ENCODE assay signal across 26 mouse cellular contexts in the genomic region with DNA sequence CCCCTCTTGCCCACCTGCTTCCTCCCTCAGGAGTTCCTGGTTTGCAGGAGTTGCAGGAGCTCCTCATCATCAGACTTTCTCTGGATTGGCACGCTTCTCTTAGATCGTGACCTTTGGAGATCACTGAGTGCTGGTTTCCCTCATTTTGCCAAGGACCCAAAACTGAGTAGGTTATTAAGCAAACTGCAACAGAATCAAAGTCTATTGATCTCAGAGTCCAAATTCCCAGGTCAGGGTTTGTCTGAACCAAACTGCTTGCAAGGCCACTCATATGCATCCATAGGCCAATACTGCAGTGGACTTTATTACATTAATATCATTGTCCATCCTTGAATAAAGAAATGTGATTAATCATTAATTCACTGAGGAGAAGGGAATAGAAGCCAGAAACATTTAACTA.
"Had no signal": no experiment of that assay in that cellular context is flagged by ENCODE, and none has a peak within 500 bp of the region (broad histone marks: within the 10 kb centered on the region; RNA-seq: fewer than 3 reads in every experiment).

No protein-coding gene starts in this region.

- H3K9ac ChIP-seq: heart, embryonic 12.5 days; hindbrain, embryonic 12.5 days; hindbrain, embryonic 14.5 days; kidney, embryonic 15.5 days; limb, embryonic 12.5 days; liver, embryonic 13.5 days; liver, embryonic 15.5 days had no signal

- H3K4me2 ChIP-seq: heart, embryonic 12.5 days; hindbrain, embryonic 12.5 days; hindbrain, embryonic 14.5 days; kidney, embryonic 15.5 days; limb, embryonic 12.5 days; liver, embryonic 13.5 days; liver, embryonic 15.5 days had no signal

- H3K4me1 ChIP-seq: heart, embryonic 10.5 days; heart, embryonic 12.5 days; hindbrain, embryonic 10.5 days; hindbrain, embryonic 12.5 days; kidney, embryonic 15.5 days; limb, embryonic 10.5 days; limb, embryonic 12.5 days; liver, embryonic 13.5 days; liver, embryonic 15.5 days had no signal

- H3K27me3 ChIP-seq: heart, embryonic 12.5 days; hindbrain, embryonic 12.5 days; kidney, embryonic 15.5 days; limb, embryonic 12.5 days; liver, embryonic 13.5 days; liver, embryonic 15.5 days had no signal

- H3K9me3 ChIP-seq: heart, embryonic 10.5 days; heart, embryonic 12.5 days; hindbrain, embryonic 10.5 days; hindbrain, embryonic 12.5 days; kidney, embryonic 15.5 days; limb, embryonic 10.5 days; limb, embryonic 12.5 days; liver, embryonic 13.5 days; liver, embryonic 15.5 days had no signal

- H3K27ac ChIP-seq: gastrocnemius, adult 2 months; heart, embryonic 10.5 days; hindbrain, embryonic 10.5 days; hindbrain, embryonic 12.5 days; hindbrain, embryonic 14.5 days; kidney, embryonic 15.5 days; layer of hippocampus, adult 2 months; left cerebral cortex, adult 2 months; limb, embryonic 10.5 days; limb, embryonic 12.5 days; liver, embryonic 13.5 days; liver, embryonic 15.5 days had no signal

- H3K4me3 ChIP-seq: gastrocnemius, adult 2 months; heart, embryonic 10.5 days; heart, embryonic 12.5 days; hindbrain, embryonic 10.5 days; hindbrain, embryonic 12.5 days; kidney, embryonic 15.5 days; layer of hippocampus, adult 2 months; left cerebral cortex, adult 2 months; limb, embryonic 10.5 days; limb, embryonic 12.5 days; liver, embryonic 13.5 days; liver, embryonic 15.5 days had no signal

- ATAC-seq: hindbrain, embryonic 16.5 days; inflammation-experienced regulatory T-cells, adult 6 months; intestine, embryonic 16.5 days had no signal

- H3K36me3 ChIP-seq: heart, embryonic 10.5 days; heart, embryonic 12.5 days; hindbrain, embryonic 10.5 days; hindbrain, embryonic 12.5 days; kidney, embryonic 15.5 days; limb, embryonic 10.5 days; limb, embryonic 12.5 days; liver, embryonic 13.5 days; liver, embryonic 15.5 days had no signal

- DNase-seq: gastrocnemius, adult 2 months; gastrocnemius, postnatal 10 days; gastrocnemius, postnatal 25 days; heart, adult 18-20 months; heart, postnatal 10 days; heart, postnatal 4 days; kidney, adult 8-10 months; kidney, postnatal 10 days; kidney, postnatal 25 days; kidney, postnatal 4 days; liver; liver, embryonic 13.5 days had no signal
